Mouse (Mus musculus): ENCODE data around the gene Gm26602. TPM values are rescaled to one million over a fixed set of nuclear protein-coding genes. Genes with fewer than 3 reads are reported as not detected.
A peak's percentile ranks its signal among the peaks of the same experiment; 100 is the strongest.
"Not testable (repeated sequence)": the region's sequence is repeated elsewhere in the genome, so short reads cannot be mapped to it uniquely, and the experiment has no call there.

The Gm26602 gene
- total RNA-seq, 2 experiments from 2014 or later: not detected

GRCm38 (mm10) chr10:79883297-79884084, 27.2 kb upstream of the Gm26602 start:
- DNase-seq (ENCODE audit: low spot score): no peak
- intact Hi-C loops (cut with DNase I): loop anchor here (2.0 kb wide), 2 partner anchors 41 to 49 kb away; no protein-coding TSS in a partner anchor

DNA sequence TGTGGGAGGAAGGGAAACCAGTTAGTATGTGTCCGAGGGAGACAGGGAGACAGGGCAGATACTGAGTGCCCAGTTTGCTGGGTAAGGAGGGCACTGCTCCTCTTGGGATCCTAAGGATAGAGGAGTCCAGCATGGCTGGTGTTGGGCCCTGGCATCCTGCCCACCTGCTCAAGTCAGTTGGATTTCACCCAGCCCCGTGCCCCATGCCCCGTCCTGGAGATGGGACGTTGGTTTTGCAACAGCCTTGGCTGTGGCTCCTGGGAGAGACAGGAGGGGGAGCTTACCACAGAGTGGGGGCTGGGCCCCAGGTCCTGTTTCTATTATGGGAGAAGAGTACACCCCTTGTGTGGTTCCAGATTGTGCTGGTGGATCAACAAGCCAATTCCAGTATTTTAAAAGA, 26.2 kb upstream of the Gm26602 start:
- DNase-seq (ENCODE audit: low spot score): no peak
- intact Hi-C loops (cut with DNase I): loop anchor here (2.0 kb wide), 1 partner anchor 40 kb away; no protein-coding TSS in a partner anchor

- DNase-seq (ENCODE audit: low spot score): not testable (repeated sequence)
- intact Hi-C loops (cut with DNase I): loop anchor here (2.0 kb wide), 1 partner anchor 40 kb away; no protein-coding TSS in a partner anchor
These were observed 25.7 kb upstream of the Gm26602 start for GRCm38 (mm10) chr10:79884938-79885337.

DNA sequence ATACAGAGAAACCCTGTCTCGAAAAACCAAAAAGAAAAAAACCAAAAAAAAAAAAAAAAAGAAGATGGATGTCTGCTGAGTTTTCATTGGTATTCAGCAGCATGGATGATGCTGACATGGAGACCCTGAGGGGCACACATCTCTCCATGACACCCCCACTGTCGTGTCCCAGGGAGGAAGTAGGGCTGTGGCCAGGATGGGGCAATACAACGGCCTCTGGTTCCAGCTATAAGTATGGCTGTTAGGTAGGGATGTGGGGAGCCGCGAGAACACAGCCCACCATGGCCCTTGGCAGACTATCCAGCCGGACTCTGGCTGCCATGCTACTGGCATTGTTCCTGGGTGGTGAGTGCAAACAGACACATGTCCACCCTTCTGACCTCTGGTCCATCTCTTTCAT, 24.6 kb upstream of the Gm26602 start, which contains the start of gene Elane:
TSS of gene Elane (plus strand) at position 194 of the 400 bp plus-strand sequence.
- intact Hi-C loops (cut with DNase I): no loop called here
- DNase-seq (ENCODE audit: low spot score): no peak

GRCm38 (mm10) chr10:79886611-79887010, 24.0 kb upstream of the Gm26602 start:
- no peak for DNase-seq (ENCODE audit: low spot score)
- intact Hi-C loops (cut with DNase I): no loop called here

GRCm38 (mm10) chr10:79889386-79889785, 21.3 kb upstream of the Gm26602 start:
- intact Hi-C loops (cut with DNase I): no loop called here
- DNase-seq (ENCODE audit: low spot score): no peak

- intact Hi-C loops (cut with DNase I): no loop called here
These were observed 20.0 kb upstream of the Gm26602 start, which contains the start of gene Cfd for GRCm38 (mm10) chr10:79890670-79891069. Cfd (plus strand) TSS chr10:79890853.

DNA sequence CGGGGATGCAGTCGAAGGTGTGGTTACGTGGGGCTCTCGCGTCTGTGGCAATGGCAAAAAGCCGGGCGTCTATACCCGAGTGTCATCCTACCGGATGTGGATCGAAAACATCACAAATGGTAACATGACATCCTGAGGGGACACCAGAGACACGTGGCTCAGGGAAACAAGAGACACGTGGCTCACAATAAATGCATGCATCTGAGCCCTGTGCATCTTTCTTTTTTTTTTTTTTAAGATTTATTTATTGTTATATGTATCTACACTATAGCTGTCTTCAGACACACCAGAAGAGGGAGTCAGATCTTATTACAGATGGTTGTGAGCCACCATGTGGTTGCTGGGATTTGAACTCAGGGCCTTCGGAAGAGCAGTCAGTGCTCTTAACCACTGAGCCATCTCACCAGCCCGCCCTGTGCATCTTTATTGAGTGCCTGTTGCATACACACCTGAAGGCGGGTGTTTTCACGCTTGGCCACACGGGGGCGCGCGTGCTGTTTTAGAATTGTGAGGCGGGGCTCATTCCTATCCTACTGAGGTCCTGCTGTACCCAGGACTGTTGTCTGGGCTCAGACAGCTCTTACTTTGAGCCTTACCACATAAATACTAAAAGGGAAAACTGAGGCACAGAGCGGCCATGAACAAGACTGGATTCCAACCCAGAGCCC, 18.1 kb upstream of the Gm26602 start:
- not testable (repeated sequence) for DNase-seq (ENCODE audit: low spot score)
- intact Hi-C loops (cut with DNase I): loop anchor here (1.0 to 2.0 kb wide), 2 partner anchors 33 to 62 kb away; no protein-coding TSS in a partner anchor

More at GRCm38 (mm10) chr10:79890670-79891069, 20.0 kb upstream of the Gm26602 start, which contains the start of gene Cfd:
- DNase-seq (ENCODE audit: low spot score): no peak

DNA sequence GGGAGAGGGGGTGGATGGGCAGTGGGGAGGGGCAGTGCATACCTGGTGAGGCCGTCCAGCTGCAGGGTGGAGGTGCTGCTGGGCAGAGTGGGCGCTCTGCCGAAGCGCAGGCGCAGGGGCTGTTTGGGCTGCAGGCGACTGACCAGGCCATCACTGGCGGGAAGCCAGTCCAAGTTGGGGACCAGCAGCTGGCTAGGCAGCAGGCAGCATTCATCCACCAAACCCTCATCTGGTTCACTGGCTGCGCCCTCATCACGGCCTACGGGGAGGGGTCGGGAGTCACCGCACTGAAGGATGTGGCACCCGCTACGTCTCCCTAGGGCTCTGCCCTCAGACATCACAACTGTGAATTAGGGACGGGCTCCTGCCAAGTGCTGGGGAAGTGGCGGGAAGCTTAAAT, 14.3 kb upstream of the Gm26602 start:
- intact Hi-C loops (cut with DNase I): no loop called here
- DNase-seq (ENCODE audit: low spot score): no peak

DNA sequence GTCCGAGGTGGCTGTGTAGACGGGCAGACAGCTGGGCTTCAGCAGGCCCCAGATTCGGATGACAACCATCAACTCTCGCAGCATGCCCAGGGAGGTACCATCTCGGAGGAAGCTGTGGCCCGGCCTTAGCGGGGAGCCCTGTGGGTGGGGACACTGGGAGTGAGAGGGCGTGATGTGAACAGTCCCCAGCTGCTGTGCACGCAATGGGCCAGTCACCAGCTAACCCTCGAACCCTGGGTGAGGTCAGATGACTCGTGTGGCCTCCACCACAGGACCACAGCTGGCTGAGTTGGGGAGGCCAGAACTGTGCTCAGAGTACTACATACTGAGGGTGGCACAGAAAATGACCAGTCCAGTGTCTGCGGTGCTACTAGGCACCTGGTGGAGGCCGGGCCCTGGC, 13.8 kb upstream of the Gm26602 start:
- intact Hi-C loops (cut with DNase I): no loop called here
- DNase-seq (ENCODE audit: low spot score): no peak

- DNase-seq (ENCODE audit: low spot score): no peak
- intact Hi-C loops (cut with DNase I): no loop called here
These were observed 13.1 kb upstream of the Gm26602 start for GRCm38 (mm10) chr10:79897316-79898245.

DNA sequence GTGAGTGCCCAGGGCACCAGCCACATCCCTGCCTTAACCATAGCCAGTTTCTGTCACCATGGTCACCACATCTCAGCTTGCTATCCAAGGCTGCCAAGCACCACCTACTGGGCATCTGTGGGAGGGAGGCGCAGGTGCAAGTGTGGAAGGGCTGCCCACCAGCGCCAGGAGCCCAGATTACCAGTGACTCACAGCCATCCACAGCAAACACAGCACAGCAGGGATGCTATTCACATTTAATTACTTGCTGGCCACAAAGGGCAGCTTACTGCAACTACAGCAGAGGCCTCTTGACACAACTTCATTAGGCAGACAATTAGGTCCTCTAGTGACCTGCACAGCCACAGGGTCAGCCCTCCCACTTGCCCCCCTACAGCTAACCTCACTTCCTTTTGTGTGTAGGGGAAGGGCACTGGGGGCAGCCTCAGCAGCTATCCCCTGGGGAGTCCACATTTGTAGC, 9.7 kb upstream of the Gm26602 start:
- intact Hi-C loops (cut with DNase I): no loop called here
- DNase-seq (ENCODE audit: low spot score): no peak

GRCm38 (mm10) chr10:79906712-79907111, 3.9 kb upstream of the Gm26602 start:
- no peak for DNase-seq (ENCODE audit: low spot score)
- intact Hi-C loops (cut with DNase I): no loop called here

- intact Hi-C loops (cut with DNase I): no loop called here
- no peak for DNase-seq (ENCODE audit: low spot score)
These were observed 3.2 kb upstream of the Gm26602 start for GRCm38 (mm10) chr10:79907415-79907814.

DNA sequence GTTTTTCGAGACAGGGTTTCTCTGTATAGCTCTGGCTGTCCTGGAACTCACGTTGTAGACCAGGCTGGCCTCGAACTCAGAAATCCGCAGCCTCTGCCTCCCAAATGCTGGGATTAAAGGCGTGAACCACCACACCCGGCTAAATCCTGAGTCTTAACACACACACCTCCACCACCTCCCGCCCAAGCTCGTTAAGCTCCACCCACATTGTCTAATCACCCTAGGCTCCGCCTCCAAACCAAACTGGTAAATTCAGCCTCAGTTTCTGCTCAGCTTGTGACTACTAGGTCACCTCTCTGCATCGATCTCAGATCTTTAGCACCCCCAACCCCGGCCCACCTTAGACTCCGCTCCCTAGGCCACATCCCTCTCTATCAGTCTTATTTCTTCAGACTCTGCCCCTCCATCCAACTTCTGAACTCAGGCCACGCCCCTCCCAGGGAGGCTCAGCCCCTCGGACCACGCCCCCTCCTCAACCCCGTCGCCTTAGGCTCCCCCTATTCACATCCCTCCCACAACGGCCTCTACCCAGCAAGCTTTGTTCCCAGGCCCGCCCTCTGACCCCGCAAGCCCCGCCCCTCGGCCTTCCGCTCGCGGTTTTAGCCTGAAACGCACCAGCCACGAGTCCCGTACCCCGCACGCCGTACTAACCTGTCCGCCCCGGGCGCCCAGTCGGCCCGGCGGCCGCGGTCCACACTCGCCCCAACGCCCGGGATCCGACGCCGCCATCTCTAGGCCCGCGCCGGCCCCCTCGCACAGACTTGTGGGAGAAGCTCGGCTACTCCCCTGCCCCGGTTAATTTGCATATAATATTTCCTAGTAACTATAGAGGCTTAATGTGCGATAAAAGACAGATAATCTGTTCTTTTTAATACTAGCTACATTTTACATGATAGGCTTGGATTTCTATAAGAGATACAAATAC, 2.2 kb upstream of the Gm26602 start, which contains the start of gene Med16:
TSS of gene Med16 (minus strand) at position 757 of the 925 bp plus-strand sequence.
- DNase-seq (ENCODE audit: low spot score): peak; percentile 93
- intact Hi-C loops (cut with DNase I): no loop called here

DNA sequence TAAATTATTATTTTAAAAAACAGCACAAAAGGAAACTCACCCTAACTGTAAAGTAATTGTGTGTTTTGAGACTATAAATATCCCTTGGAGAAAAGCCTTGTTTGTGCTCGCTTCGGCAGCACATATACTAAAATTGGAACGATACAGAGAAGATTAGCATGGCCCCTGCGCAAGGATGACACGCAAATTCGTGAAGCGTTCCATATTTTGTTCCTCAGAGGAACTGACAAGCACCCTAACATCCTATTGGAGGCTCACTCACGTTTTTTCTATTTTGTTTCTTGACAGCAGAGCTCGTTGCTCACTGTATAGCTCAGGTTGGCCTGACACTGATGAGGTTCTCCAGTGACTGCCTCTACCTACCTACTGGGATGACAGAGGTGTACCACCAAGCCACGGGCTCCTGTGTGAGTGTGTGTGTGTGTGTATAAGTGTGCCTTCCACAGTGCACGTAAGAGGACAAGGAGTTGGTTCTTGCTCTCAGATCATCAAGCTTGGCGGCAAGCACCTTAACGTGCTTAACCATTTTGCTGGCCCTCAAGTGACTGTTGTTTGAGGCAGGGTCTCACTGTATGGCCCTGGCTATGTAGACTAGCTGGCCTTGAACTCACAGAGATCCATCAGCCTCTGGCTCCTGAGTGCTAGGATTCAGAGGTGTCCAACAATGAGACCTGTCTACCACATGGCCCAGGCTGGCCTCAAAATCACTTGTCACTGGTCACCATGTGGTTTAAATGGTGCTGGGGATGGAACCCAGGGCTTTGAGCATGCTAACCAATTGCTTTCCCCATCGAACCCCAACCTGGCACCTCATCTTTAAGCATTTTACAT, 1.3 kb upstream of the Gm26602 start:
- intact Hi-C loops (cut with DNase I): no loop called here
- DNase-seq (ENCODE audit: low spot score): no peak

DNA sequence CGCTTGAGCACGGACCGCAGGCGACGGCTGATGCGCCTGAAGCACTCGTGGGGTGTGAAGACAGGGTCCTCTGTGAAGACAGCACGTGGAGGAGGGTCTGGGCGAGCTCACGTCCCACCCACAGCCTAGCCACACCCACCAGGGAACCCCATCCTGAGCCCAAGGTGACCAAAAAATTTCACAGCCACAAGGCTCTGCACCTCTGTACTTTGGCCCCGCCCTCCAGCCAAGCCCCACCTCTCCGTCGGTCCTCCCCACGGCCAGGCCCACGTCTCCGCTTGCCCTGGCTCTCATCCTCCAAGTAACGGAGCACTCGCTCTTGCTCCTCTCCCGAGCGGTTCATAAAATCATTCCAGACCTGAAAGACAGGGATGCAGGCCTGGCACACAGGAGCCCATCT, 1.8 kb downstream of the Gm26602 start:
- no peak for DNase-seq (ENCODE audit: low spot score)
- intact Hi-C loops (cut with DNase I): no loop called here
